Mouse (Mus musculus) cerebellum, adult 2 months (tissue): ENCODE data around the gene Icam5.

Experiments used
- CTCF ChIP-seq: fragments of 200-500 bp; IDR thresholded peaks from 2 replicates; pipeline ENCODE4 v1.5.1; 2011; ENCODE audit warnings: low read depth, mild to moderate bottlenecking, control low read depth, low read length, moderate library complexity, borderline replicate concordance; ENCODE audit not compliant: insufficient read depth
- POLR2A ChIP-seq: fragments of 200-500 bp; IDR thresholded peaks from 2 replicates; pipeline ENCODE4 v1.6.1; 2011; ENCODE audit warnings: low read length, control low read depth, borderline replicate concordance; ENCODE audit not compliant: insufficient read depth

- TF ChIP-seq CTCF, result no peak
- TF ChIP-seq POLR2A, result no peak
Observed at GRCm38 (mm10) chr9:21033136-21033535, 1.3 kb downstream of the Icam5 start.
